Mouse (Mus musculus): ENCODE results near the gene Phf13. TPM values are rescaled to one million over a fixed set of nuclear protein-coding genes. Genes with fewer than 3 reads are reported as not detected.

Phf13 gene
- total RNA-seq, 1 experiment from 2014 or later = 16.0 TPM

GRCm38 (mm10) chr4:151946211-151946610, 49.8 kb downstream of the Phf13 start:
- peak; percentile 68 for DNase-seq

Other genes with a start within 250 kb of the Phf13 start
- 40.1 and 45.4 TPM in 2 replicates for gene Camta1, start 134.4 kb downstream of the Phf13 start, total RNA-seq (2021)
- 117 and 122 TPM in 2 replicates for gene Dnajc11, start 62.6 kb downstream of the Phf13 start, total RNA-seq (2021)
- 15.2 and 15.5 TPM in 2 replicates for gene Thap3, start 7.3 kb downstream of the Phf13 start, total RNA-seq (2021)
- gene Klhl21, start 12.5 kb upstream of the Phf13 start, total RNA-seq (2021) = 18.7 TPM in 2 replicates
- 10.6 and 11.3 TPM in 2 replicates for gene Zbtb48, start 31.4 kb upstream of the Phf13 start, total RNA-seq (2021)
- gene Tas1r1, start 42.3 kb upstream of the Phf13 start, total RNA-seq (2021) = not detected in 2 replicates
- 24.0 and 26.9 TPM in 2 replicates for gene Nol9, start 43.1 kb upstream of the Phf13 start, total RNA-seq (2021)
- 16.9 and 21.5 TPM in 2 replicates for gene Plekhg5, start 76.2 kb upstream of the Phf13 start, total RNA-seq (2021)
- 2.9 and 4.8 TPM in 2 replicates for gene Tnfrsf25, start 119.7 kb upstream of the Phf13 start, total RNA-seq (2021)
- gene Espn, start 156.1 kb upstream of the Phf13 start, total RNA-seq (2021) = 0.71 and 0.96 TPM in 2 replicates
- gene Hes2, start 162.6 kb upstream of the Phf13 start, total RNA-seq (2021) = not detected in 2 replicates
- gene Acot7, start 181.9 kb upstream of the Phf13 start, total RNA-seq (2021) = 32.2 and 34.2 TPM in 2 replicates